Mouse (Mus musculus) v-Abl transformed pro-B cells (cell line): ENCODE data around the gene Amz2.
"Not testable (repeated sequence)": the region's sequence is repeated elsewhere in the genome, so short reads cannot be mapped to it uniquely, and the experiment has no call there.

Experiments
- in situ Hi-C, 2 experiments: fragments of 400-800 bp; cut with MboI; formaldehyde crosslinking; loops; one replicate each; pipeline ENCODE4 v1.15.1; 2025; ENCODE audit not compliant: unreplicated experiment in 2 of 2

Amz2 gene

DNA sequence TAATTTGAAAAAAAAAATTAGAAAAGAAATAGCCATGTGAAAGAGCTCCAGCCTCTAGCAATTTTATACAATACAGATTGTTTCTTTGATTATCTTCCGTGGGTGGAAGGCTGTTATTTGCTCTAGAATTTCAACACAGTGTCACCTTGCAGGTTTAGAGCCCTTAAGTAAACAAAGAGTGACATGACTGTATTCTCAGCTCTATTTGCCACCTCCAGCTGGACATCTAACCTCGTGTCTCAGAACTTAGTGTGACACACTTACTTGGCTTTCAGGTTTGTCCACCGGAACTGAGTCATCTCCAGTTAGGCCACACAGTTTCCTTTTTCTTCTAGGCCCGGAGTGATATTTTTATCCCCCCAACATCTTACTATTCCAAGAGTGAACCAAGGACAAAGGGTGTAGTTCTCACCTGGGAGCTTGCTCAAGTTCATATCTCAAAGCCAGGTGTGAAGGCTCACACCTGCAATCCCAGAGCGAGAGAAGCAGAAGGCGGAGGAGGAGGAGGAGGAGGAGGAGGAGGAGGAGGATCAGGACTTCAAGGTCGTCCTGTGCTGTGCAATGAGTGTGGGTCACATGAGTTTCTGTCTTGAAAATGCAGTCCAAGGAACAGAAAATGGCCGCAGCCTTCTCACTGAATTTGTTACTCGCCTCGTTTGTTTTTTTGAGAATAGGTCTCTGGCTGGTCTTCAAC lies 62.4 kb downstream of the Amz2 start:
- in situ Hi-C loops = no loop called here

DNA sequence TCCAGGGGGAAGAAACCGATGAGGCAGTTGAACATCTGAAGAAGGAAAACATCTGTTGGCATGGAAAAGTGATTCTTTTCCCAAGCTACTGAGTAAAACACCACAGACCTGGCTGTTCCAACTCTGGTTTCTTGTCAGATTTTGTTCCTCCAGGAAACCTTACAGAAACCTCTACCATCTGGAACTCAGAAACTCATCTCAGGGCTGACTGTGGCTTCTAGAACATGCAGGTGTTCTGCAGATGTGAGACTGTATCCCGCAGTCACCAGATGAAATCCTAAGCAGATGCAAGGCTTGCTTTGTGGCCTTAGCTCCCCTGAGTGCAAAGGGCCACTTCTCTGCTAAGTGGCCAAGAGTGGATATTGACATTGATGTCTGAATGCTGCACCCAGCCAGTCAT lies 64.0 kb downstream of the Amz2 start:
- in situ Hi-C loops = no loop called here

DNA sequence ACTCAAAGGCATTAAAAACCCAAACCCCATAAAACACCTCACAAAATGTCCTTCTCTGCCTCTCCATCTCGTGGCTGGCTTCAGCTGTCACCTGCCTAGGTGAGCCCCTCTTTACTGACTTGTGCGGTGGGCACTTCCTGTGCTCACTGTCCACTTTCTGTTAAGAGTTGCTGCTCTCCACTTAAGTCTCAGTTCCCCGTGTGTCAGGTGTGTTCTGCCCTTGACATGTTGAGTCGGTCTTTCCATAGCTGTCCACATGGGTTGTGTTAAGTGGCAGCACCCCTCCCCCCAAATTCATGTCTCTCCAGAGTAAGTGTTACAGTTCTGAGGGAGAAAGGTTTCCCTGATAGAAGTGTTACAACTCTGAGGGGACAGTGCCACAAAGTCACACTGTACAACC lies 66.1 kb downstream of the Amz2 start:
- in situ Hi-C loops = no loop called here

DNA sequence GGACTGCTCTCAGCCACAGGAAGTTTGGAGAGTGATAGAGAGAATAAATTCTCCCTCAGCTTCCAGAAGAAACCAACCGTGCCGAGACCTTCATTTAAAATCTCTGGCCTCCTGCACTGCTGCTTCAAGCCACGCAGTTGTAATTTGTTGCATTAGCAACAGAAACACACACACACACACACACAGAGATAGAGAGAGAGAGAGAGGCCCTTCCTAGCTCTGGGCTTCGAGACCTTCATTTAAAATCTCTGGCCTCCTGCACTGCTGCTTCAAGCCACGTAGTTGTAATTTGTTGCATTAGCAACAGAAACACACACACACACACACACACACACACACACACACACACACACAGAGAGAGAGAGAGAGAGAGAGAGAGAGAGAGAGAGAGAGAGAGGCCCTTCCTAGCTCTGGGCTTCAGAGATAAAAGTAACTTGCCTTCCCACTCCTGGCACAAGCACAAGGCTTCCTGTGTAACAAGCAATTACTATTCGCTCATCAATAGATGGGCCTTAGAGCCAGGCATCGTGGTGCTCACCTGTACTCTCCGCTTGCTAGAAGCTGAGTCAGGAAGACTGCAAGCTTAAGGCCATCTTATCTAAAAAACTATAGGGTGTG lies 67.2 kb downstream of the Amz2 start:
- in situ Hi-C loops = not testable (repeated sequence)

DNA sequence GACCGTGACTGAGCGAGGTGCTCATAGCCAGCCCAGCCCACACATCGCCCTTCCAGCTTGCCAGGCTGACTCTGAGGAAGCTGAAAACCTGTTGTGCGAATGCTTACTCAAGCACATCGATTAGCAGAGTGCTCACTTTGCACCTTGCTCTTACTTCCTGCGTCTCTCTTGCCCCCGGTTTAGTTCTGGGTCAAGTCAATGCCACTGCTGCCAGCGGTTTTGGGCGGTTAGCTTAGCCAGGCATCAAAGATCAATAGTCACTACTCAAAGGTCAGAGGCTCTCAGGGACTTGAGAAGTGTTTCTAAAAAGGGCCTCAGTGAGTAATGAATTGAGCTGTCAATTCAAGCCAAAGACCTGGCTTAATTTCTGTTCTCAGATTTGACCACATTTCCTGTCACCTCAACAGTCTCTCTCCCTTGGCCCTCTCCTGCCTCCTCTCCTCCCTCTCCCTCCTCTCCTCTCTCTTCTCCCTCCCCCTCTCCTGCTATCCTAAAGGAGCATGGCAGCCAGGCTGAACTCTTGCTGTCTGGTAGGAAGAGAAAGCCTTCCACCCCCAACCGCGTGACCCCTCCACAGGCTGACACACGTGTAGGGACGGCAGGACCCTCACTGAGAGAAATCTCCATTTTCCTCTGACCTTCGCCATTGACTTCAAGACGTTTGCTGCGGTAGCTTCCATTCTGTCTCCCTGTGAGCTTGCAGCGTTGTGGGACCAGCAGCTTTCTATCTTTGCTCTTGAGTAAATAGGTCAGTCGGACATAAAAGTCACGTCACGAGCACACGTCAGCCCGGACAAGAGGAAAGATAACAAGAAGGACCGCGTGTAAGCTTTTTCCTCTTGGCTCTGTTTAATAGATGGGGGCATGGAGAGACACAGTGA lies 69.4 kb downstream of the Amz2 start:
- in situ Hi-C loops = no loop called here

DNA sequence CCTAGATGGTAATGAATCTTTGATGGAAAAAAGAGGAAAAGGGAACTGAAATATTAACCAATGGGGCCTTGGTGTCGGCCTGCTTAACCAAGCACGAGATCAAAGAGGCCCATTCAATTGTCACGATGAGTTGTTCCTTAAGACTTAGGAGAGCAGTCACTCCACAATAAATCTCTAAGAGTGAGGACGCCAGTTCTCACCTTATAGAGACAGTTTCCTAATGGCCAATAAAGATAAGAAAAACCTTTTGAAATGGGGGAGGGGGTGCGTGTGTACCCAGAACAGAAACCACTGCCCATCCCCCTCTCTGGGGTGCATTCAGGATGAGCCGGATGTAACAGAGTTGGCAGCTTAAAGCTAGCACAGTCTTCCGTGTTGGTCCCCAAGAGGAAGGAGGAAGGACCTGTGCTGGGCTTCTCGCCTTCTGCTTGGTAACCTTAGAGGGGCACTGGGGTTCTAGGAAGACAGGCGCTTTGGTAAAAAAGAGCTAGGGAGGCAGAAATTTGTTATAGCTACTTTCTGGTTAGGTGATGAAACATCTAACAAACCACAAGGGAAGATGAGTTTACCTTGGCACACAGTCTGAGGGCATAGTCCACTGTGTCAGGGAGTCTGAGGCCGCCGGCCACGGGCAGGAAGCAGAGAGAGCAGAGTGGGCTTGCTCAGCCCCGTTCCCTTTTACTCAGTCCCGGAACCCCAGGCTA lies 70.2 kb downstream of the Amz2 start:
- in situ Hi-C loops = no loop called here

DNA sequence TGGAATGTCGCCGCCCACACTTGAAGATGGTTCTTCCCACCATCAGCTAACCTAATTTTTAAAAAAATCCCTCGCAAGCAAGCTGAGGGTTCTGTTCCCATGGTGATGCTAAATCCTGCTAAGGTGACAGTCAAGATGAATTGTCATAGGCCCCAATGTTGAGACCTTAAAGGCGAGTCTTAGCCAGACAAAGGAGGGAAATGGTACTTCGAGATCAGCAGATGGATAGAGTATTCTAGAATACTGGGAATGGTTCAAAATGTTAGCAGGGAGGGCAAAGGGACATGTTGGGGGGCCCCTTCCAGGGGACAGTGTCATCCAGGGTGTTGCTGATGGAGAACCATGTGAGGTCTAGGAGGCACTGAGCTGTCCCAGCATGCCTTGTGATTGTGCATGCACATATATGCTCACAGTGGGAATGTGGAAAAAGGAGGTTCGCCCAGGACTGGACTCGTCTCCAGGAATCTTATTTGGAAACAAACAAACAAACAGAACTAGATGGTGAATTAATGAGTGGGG lies 70.8 kb downstream of the Amz2 start:
- in situ Hi-C loops = no loop called here

DNA sequence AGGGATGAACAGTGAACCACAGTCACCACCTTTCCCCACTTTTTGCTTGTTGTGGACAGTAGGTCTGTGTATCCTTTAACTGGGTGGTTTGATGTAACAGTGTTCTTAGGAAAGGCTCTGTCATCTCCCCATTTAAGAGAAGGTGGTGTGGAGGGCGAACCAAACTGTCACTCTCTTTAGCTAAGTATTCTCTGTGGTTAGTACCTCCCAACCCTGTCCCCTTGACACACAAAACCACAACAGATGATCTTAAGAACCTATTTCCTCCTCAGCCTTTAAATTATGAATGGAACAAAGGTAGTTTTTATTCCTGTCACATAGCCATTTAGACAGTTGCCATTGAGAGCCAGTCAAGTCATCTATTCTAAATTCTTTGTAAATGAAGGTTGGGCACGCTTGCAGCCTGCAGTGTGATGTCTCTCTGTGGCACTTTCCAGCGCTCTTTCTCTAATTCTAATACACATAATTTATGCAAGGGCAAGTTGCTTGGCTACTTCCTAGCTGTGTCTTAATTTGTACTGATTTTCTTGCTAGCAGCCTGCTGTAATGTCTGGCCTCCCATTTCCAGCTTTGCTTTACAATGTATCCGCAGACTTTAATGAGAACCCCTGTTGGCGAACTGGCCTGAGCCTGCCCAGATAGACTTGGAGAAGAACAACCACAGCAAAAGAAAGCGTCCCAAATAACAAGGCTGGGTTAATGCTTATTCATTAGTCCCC lies 71.4 kb downstream of the Amz2 start:
- in situ Hi-C loops = no loop called here

DNA sequence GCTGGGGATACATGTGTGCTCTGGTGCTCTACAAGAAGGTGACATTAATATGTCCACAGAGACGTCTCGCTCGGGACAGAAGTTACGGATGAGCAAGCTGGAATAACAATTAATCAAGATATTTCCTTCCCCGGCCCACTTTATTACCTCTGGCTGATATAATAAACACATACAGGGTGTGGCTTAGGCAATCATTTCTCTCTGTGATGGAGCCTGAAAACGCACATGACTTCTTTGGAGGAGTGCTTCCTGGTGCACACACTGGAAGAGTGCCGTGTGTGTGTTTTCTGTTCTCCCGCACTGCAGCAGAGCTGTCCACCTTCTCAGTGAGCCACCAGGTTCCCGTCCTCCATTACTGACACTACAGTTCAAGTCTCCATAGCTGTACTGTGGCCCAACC lies 72.2 kb downstream of the Amz2 start:
- in situ Hi-C loops = no loop called here

DNA sequence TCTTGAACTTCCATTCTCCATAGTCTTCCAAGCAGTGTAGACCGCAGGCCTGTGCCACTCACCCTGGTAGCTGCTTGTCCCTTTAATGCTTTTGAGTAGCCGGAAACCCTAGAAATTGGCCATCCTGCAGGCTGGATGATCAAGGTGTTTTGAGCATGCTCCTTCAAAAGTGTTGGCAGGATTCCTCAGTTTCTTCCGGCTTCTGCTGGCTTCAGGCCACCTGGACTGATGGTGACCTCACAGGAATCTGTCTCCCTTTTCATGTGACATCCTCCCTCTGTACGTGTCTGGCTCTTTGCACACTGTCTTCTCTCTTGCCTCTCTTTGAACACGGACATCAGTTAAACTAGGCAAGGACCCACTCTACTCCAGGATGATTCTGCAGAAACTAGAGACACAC lies 74.5 kb downstream of the Amz2 start:
- in situ Hi-C loops = no loop called here
